Mouse (Mus musculus): Measurements from ENCODE around the gene Gdpd3.

DNA sequence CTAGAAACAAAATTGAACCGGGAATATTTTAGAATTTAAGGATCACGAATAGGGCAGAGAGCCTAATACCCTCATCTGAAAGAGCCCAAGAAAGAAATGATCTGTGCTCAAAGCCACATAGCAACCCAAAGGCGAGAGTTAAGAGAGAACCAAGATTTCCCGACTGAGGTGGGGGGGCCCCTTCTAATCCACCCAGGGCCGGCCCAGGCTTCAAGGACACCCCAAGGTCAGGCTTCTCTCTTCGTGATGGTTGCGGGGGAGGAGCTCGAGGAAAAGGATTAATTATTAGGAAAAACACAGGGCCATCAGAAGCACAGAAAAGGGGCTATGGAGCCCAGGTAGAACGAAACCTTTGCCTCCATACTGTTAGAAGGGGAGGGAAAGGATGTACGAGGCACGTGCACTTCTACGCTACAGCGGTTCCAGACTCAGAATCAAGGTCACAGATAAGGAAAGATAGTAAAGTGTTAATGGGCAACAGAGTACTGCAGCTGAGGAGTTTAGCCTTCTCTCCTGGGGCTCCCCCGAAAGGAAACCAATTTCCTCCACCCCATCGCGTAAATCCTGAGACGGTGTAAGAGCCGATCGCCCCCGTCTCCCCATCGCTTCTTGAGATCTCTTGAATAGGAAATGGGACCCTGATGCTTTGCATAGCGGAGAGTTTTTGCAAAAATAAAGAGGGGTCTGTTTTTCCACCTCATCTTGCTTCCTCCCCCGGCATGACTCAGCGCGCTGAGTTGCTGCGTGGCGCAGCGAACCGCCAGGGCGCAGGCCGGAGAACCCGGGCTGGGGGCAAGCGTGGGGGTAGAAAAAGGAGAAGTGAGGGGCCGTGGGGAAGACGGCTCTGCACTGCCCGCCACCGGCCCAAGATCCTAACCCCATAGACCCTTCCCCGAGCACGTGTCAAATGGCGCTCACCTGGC lies 32.3 kb downstream of the Gdpd3 start:
- TF ChIP-seq POLR2A (IDR thresholded peaks at IDR 0.05; ENCODE audit: insufficient read depth, low read length) (no peak), CTCF (IDR thresholded peaks at IDR 0.05; ENCODE audit: low read depth, low read length) (no peak), EP300 (IDR thresholded peaks at IDR 0.05; ENCODE audit: insufficient read depth, low read depth, low read length) (no peak)
